Mouse (Mus musculus): ENCODE measurements around the gene Zhx3. TPM values are rescaled to one million over a fixed set of nuclear protein-coding genes. Genes with fewer than 3 reads are reported as not detected.

Gene Zhx3
- polyA plus RNA-seq (2015; fragmentation: Nextera tagmentation; extraction: Ambion mirVana) = 21.7 and 23.9 TPM in 2 replicates

DNA sequence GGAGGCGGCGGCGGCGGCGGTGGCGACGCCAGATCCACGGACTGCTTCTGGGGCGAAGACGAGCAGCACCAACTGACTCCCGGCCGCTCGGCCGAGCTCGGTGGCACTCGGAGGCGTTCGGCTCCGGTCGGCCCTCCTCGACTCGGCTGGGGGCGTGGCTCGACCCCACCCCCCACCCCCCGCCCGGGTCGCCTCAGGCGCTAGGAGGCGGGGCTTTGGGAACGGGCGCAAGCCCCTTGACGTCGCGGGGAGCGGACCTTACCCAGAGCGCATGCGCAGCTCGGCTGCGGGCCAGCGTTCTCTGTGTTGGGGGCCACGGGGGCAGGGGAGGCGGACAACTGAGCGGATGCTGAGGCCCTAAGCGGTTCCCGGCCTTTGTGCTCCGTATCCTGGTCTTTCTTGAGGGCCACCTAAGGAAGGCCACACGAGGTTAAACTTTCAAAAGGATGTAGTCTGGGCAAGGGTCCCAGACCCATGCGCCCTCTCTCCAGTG, at the start of gene Zhx3:
Gene Zhx3, minus strand, starts transcription at position 109 of the 493 bp plus-strand sequence.
- Histone ChIP-seq H3K27me3 (replicated peaks; ENCODE audit: control insufficient read depth, insufficient read depth, low read length) (no peaks in the 10 kb centered on the region), H3K4me2 (ENCODE audit: low read length) (peak within 1 kb of the TSS; percentile 60), H3K36me3 (ENCODE audit: control insufficient read depth, insufficient read depth) (no peaks in the 10 kb centered on the region), H3K4me3 (replicated peaks; ENCODE audit: low read length) (peak within 1 kb of the TSS; percentile 86), H3K27ac (ENCODE audit: low read length) (peak within 1 kb of the TSS; percentile 99), H3K9ac (replicated peaks; ENCODE audit: low read depth, low read length) (peak within 1 kb of the TSS; percentile 98), H3K4me1 (replicated peaks; ENCODE audit: control insufficient read depth, insufficient read depth, low read length) (peaks cover 13% of the 10 kb centered on the region), H3K9me3 (ENCODE audit: control insufficient read depth, low read length) (no peaks in the 10 kb centered on the region)
- under 1% methylated on average over 41 of the region's 48 CpGs for WGBS
- ATAC-seq = peak; percentile 97

DNA sequence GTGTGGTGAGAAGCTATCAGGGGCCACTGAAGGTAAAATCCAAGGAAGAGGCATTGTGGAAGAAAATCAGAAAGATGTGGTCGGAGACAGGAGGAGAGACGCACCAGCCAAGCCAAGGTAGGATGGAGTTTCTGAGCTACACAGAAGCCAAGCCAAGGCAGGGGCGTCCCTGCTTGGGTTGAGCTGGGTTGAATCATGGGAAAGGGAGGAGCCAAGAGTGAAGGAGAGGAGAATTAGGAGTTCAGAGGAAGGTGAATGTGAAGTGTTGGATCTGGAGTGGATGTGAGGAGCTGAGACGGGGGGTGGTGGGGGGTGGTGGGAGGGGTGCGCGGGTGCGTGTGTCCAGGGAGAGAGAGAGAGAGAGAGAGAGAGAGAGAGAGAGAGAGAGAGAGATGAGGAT, 48.5 kb upstream of the Zhx3 start:
- ATAC-seq = no peak
- Histone ChIP-seq H3K27me3 (replicated peaks; ENCODE audit: control insufficient read depth, insufficient read depth, low read length) (no peaks in the 10 kb centered on the region), H3K4me1 (replicated peaks; ENCODE audit: control insufficient read depth, insufficient read depth, low read length) (peaks cover 8% of the 10 kb centered on the region), H3K9ac (replicated peaks; ENCODE audit: low read depth, low read length) (no peak overlapping the region), H3K36me3 (ENCODE audit: control insufficient read depth, insufficient read depth) (no peaks in the 10 kb centered on the region), H3K9me3 (ENCODE audit: control insufficient read depth, low read length) (no peaks in the 10 kb centered on the region), H3K4me2 (ENCODE audit: low read length) (no peak overlapping the region), H3K4me3 (replicated peaks; ENCODE audit: low read length) (no peak overlapping the region), H3K27ac (ENCODE audit: low read length) (no peak overlapping the region)
- 74% methylated on average over 7 of the region's 7 CpGs for WGBS

DNA sequence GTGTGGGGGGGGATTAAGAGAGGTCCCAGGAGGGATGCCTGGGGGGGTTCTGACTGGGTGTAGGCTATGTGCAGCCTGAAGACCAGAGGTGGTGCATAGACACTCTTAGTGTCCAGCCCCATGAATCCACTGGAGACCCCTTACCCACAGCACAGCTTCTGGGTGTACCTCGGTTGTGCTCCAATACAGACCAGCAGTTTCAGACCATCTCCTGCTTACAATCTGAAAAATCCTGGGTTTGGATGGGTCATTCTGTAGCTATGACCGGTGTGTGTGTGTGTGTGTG, 46.1 kb upstream of the Zhx3 start:
- Histone ChIP-seq H3K36me3 (ENCODE audit: control insufficient read depth, insufficient read depth) (no peaks in the 10 kb centered on the region), H3K4me1 (replicated peaks; ENCODE audit: control insufficient read depth, insufficient read depth, low read length) (peaks cover 5% of the 10 kb centered on the region; the same call in 1 of the 2 replicates), H3K4me3 (replicated peaks; ENCODE audit: low read length) (no peak overlapping the region), H3K27ac (ENCODE audit: low read length) (no peak overlapping the region), H3K4me2 (ENCODE audit: low read length) (no peak overlapping the region), H3K9ac (replicated peaks; ENCODE audit: low read depth, low read length) (no peak overlapping the region), H3K27me3 (replicated peaks; ENCODE audit: control insufficient read depth, insufficient read depth, low read length) (no peaks in the 10 kb centered on the region; the same call in 1 of the 2 replicates), H3K9me3 (ENCODE audit: control insufficient read depth, low read length) (no peaks in the 10 kb centered on the region)
- ATAC-seq = no peak
- 74% methylated on average over 2 of the region's 2 CpGs for WGBS

GRCm38 (mm10) chr2:160918154-160918929, 45.5 kb upstream of the Zhx3 start:
- H3K4me1 ChIP-seq (replicated peaks; ENCODE audit: control insufficient read depth, insufficient read depth, low read length) = peaks cover 5% of the 10 kb centered on the region; the same call in 1 of the 2 replicates
- whole genome bisulfite sequencing = 44% methylated on average over 8 of the region's 8 CpGs
- H3K27me3 ChIP-seq (replicated peaks; ENCODE audit: control insufficient read depth, insufficient read depth, low read length) = peaks cover 3% of the 10 kb centered on the region
- H3K36me3 ChIP-seq (ENCODE audit: control insufficient read depth, insufficient read depth) = no peaks in the 10 kb centered on the region
- no peak overlapping the region for H3K27ac ChIP-seq (ENCODE audit: low read length)
- no peak overlapping the region for H3K4me3 ChIP-seq (replicated peaks; ENCODE audit: low read length)
- ATAC-seq = no peak
- H3K9me3 ChIP-seq (ENCODE audit: control insufficient read depth, low read length) = no peaks in the 10 kb centered on the region
- no peak overlapping the region for H3K4me2 ChIP-seq (ENCODE audit: low read length)
- no peak overlapping the region for H3K9ac ChIP-seq (replicated peaks; ENCODE audit: low read depth, low read length)

GRCm38 (mm10) chr2:160917313-160917712, 44.5 kb upstream of the Zhx3 start:
- Histone ChIP-seq H3K36me3 (ENCODE audit: control insufficient read depth, insufficient read depth) (no peaks in the 10 kb centered on the region), H3K27me3 (replicated peaks; ENCODE audit: control insufficient read depth, insufficient read depth, low read length) (peaks cover 12% of the 10 kb centered on the region), H3K27ac (ENCODE audit: low read length) (no peak overlapping the region), H3K4me3 (replicated peaks; ENCODE audit: low read length) (no peak overlapping the region), H3K4me2 (ENCODE audit: low read length) (no peak overlapping the region), H3K9ac (replicated peaks; ENCODE audit: low read depth, low read length) (no peak overlapping the region), H3K4me1 (replicated peaks; ENCODE audit: control insufficient read depth, insufficient read depth, low read length) (peaks cover 7% of the 10 kb centered on the region), H3K9me3 (ENCODE audit: control insufficient read depth, low read length) (no peaks in the 10 kb centered on the region)
- no peak for ATAC-seq
- WGBS = 96% methylated on average over 3 of the region's 3 CpGs

GRCm38 (mm10) chr2:160916714-160917113, 43.9 kb upstream of the Zhx3 start:
- Histone ChIP-seq H3K9me3 (ENCODE audit: control insufficient read depth, low read length) (no peaks in the 10 kb centered on the region), H3K27ac (ENCODE audit: low read length) (no peak overlapping the region), H3K27me3 (replicated peaks; ENCODE audit: control insufficient read depth, insufficient read depth, low read length) (peaks cover 12% of the 10 kb centered on the region), H3K4me1 (replicated peaks; ENCODE audit: control insufficient read depth, insufficient read depth, low read length) (peaks cover 13% of the 10 kb centered on the region), H3K9ac (replicated peaks; ENCODE audit: low read depth, low read length) (no peak overlapping the region), H3K36me3 (ENCODE audit: control insufficient read depth, insufficient read depth) (no peaks in the 10 kb centered on the region), H3K4me3 (replicated peaks; ENCODE audit: low read length) (no peak overlapping the region), H3K4me2 (ENCODE audit: low read length) (no peak overlapping the region)
- ATAC-seq = no peak
- 53% methylated on average over 8 of the region's 8 CpGs for WGBS

DNA sequence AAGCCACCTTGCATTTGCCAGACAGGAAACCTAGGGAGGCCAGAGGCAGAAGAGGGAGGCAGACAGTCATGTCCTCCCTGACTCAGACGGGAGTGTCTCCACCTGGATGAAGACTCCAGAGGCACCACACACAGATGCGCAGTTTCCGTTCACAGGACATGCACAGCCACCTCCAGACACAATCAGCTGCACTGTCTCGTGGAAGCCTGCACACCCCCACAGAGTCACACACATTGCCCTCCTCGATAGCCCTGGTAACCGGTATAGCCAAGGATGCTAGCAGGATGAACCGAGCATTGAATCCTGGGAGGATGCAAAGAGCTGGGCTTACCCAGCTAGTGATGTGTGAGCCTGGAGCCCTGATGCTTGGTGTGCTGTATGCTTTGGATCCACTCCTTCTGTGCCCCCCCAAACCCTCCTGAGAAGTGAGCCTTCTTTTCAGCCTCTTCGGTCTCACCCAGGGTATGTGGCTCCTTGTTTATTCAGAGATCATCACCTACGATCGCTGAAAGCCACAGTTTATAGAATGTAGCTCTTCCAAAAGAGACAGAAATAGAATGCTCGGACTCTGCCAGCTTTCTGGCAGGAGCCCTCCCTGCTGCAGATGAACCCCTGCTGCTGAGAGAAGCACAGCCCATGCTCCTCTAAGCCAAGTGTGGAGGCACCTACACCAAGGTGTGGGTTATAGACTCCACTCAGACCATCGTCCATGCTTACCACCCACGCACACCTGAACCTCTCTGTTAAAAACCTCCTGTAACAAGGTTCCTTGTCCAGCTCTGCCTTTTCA, 43.2 kb upstream of the Zhx3 start:
- ATAC-seq = no peak
- H3K4me2 ChIP-seq (ENCODE audit: low read length) = no peak overlapping the region

GRCm38 (mm10) chr2:160914656-160915055, 41.9 kb upstream of the Zhx3 start:
- peaks cover 20% of the 10 kb centered on the region for H3K4me1 ChIP-seq (replicated peaks; ENCODE audit: control insufficient read depth, insufficient read depth, low read length)
- no peaks in the 10 kb centered on the region for H3K36me3 ChIP-seq (ENCODE audit: control insufficient read depth, insufficient read depth)
- WGBS = 87% methylated on average over 9 of the region's 9 CpGs
- H3K9ac ChIP-seq (replicated peaks; ENCODE audit: low read depth, low read length) = no peak overlapping the region
- ATAC-seq = no peak
- H3K4me3 ChIP-seq (replicated peaks; ENCODE audit: low read length) = no peak overlapping the region
- H3K27ac ChIP-seq (ENCODE audit: low read length) = no peak overlapping the region
- peaks cover 29% of the 10 kb centered on the region for H3K27me3 ChIP-seq (replicated peaks; ENCODE audit: control insufficient read depth, insufficient read depth, low read length)
- no peaks in the 10 kb centered on the region for H3K9me3 ChIP-seq (ENCODE audit: control insufficient read depth, low read length)
- no peak overlapping the region for H3K4me2 ChIP-seq (ENCODE audit: low read length)

More for the DNA sequence above, 43.2 kb upstream of the Zhx3 start:
- Histone ChIP-seq H3K27ac (ENCODE audit: low read length) (no peak overlapping the region), H3K9ac (replicated peaks; ENCODE audit: low read depth, low read length) (no peak overlapping the region), H3K36me3 (ENCODE audit: control insufficient read depth, insufficient read depth) (no peaks in the 10 kb centered on the region), H3K4me3 (replicated peaks; ENCODE audit: low read length) (no peak overlapping the region), H3K4me1 (replicated peaks; ENCODE audit: control insufficient read depth, insufficient read depth, low read length) (peaks cover 20% of the 10 kb centered on the region), H3K27me3 (replicated peaks; ENCODE audit: control insufficient read depth, insufficient read depth, low read length) (peaks cover 18% of the 10 kb centered on the region), H3K9me3 (ENCODE audit: control insufficient read depth, low read length) (no peaks in the 10 kb centered on the region)
- WGBS = 79% methylated on average over 13 of the region's 13 CpGs

DNA sequence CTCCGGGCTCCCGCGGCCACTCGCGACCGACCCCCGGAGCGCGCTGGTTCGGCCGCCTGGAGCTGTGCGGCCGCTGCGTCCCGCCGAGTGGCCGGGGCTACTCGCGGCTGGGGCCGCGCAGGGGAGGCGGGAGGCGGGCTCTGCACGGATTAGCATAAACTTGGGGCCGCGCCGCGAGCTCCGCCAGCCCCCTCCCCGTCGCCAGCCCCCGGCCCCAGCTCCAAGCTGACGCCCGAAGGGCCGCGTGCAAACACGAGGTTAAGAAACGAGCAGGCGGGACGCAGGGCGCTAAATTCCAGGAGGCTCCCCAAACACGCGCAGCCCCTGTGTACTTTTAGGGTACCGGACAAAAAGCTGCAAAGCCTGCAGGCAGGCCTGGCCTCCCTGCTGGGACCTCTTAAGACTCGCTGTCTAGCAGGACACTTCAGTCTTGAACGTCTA, 39.5 kb upstream of the Zhx3 start, which contains the start of gene Emilin3:
Gene Emilin3, minus strand, starts transcription at position 98 of the 441 bp plus-strand sequence.
- Histone ChIP-seq H3K4me2 (ENCODE audit: low read length) (peak within 1 kb of the TSS; percentile 68), H3K9me3 (ENCODE audit: control insufficient read depth, low read length) (no peaks in the 10 kb centered on the region), H3K36me3 (ENCODE audit: control insufficient read depth, insufficient read depth) (no peaks in the 10 kb centered on the region), H3K4me1 (replicated peaks; ENCODE audit: control insufficient read depth, insufficient read depth, low read length) (peaks cover 20% of the 10 kb centered on the region), H3K9ac (replicated peaks; ENCODE audit: low read depth, low read length) (peak within 1 kb of the TSS; percentile 54), H3K4me3 (replicated peaks; ENCODE audit: low read length) (peak within 1 kb of the TSS; percentile 41), H3K27me3 (replicated peaks; ENCODE audit: control insufficient read depth, insufficient read depth, low read length) (peaks cover 29% of the 10 kb centered on the region), H3K27ac (ENCODE audit: low read length) (no peak within 1 kb of the TSS)
- under 1% methylated on average over 46 of the region's 46 CpGs for WGBS
- peak; percentile 37; the same call in 1 of the 2 replicates for ATAC-seq
